Mouse (Mus musculus): ENCODE measurements at regions not wholly inside any gene's neighbourhood (a gene's known extent, or its start where the extent isn't known, plus 50 kb on each side); places are given as distances from the start of the nearest gene placed in this dataset.

- no peak for TF ChIP-seq GATA4 (IDR thresholded peaks at IDR 0.05; ENCODE audit: insufficient replicate concordance, low read length)
These were observed 209.2 kb upstream of the Tas2r134 start for GRCm38 (mm10) chr2:51417908-51418690.

- no peak for TF ChIP-seq GATA4 (IDR thresholded peaks at IDR 0.05; ENCODE audit: insufficient replicate concordance, low read length)
These were observed 238.9 kb upstream of the Tas2r134 start for GRCm38 (mm10) chr2:51388390-51388789.

- TF ChIP-seq GATA4 (IDR thresholded peaks at IDR 0.05; ENCODE audit: insufficient replicate concordance, low read length) = no peak
These were observed 238.2 kb upstream of the Rnd3 start for GRCm38 (mm10) chr2:51387136-51387535.

GRCm38 (mm10) chr2:51376597-51376996 is 227.7 kb upstream of the Rnd3 start:
- no peak for TF ChIP-seq GATA4 (IDR thresholded peaks at IDR 0.05; ENCODE audit: insufficient replicate concordance, low read length)

- TF ChIP-seq GATA4 (IDR thresholded peaks at IDR 0.05; ENCODE audit: insufficient replicate concordance, low read length) = no peak
These were observed 225.7 kb upstream of the Rnd3 start for GRCm38 (mm10) chr2:51374636-51375035.

- no peak for TF ChIP-seq GATA4 (IDR thresholded peaks at IDR 0.05; ENCODE audit: insufficient replicate concordance, low read length)
These were observed 223.9 kb upstream of the Rnd3 start for GRCm38 (mm10) chr2:51372771-51373170.

- TF ChIP-seq GATA4 (IDR thresholded peaks at IDR 0.05; ENCODE audit: insufficient replicate concordance, low read length) = no peak
These were observed 214.1 kb upstream of the Rnd3 start for GRCm38 (mm10) chr2:51362825-51363616.

GRCm38 (mm10) chr2:51355281-51355680 is 206.4 kb upstream of the Rnd3 start:
- no peak for TF ChIP-seq GATA4 (IDR thresholded peaks at IDR 0.05; ENCODE audit: insufficient replicate concordance, low read length)

- no peak for TF ChIP-seq GATA4 (IDR thresholded peaks at IDR 0.05; ENCODE audit: insufficient replicate concordance, low read length)
These were observed 205.9 kb upstream of the Rnd3 start for GRCm38 (mm10) chr2:51354800-51355199.

- TF ChIP-seq GATA4 (IDR thresholded peaks at IDR 0.05; ENCODE audit: insufficient replicate concordance, low read length) = no peak
These were observed 200.7 kb upstream of the Rnd3 start for GRCm38 (mm10) chr2:51349614-51350013.

- no peak for TF ChIP-seq GATA4 (IDR thresholded peaks at IDR 0.05; ENCODE audit: insufficient replicate concordance, low read length)
These were observed 199.9 kb upstream of the Rnd3 start for GRCm38 (mm10) chr2:51348774-51349173.

- no peak for TF ChIP-seq GATA4 (IDR thresholded peaks at IDR 0.05; ENCODE audit: insufficient replicate concordance, low read length)
These were observed 198.2 kb upstream of the Rnd3 start for GRCm38 (mm10) chr2:51347086-51347485.

GRCm38 (mm10) chr2:51342421-51342820 is 193.5 kb upstream of the Rnd3 start:
- TF ChIP-seq GATA4 (IDR thresholded peaks at IDR 0.05; ENCODE audit: insufficient replicate concordance, low read length) = no peak

- no peak for TF ChIP-seq GATA4 (IDR thresholded peaks at IDR 0.05; ENCODE audit: insufficient replicate concordance, low read length)
These were observed 185.5 kb upstream of the Rnd3 start for GRCm38 (mm10) chr2:51334437-51334836.

- no peak for TF ChIP-seq GATA4 (IDR thresholded peaks at IDR 0.05; ENCODE audit: insufficient replicate concordance, low read length)
These were observed 178.2 kb upstream of the Rnd3 start for GRCm38 (mm10) chr2:51327081-51327480.

GRCm38 (mm10) chr2:51321676-51322075 is 172.8 kb upstream of the Rnd3 start:
- TF ChIP-seq GATA4 (IDR thresholded peaks at IDR 0.05; ENCODE audit: insufficient replicate concordance, low read length) = no peak
